Mouse (Mus musculus): ENCODE results near the gene Crip1. TPM values are rescaled to one million over a fixed set of nuclear protein-coding genes. Genes with fewer than 3 reads are reported as not detected.
A peak's percentile ranks its signal among the peaks of the same experiment; 100 is the strongest.

The Crip1 gene
- polyA plus RNA-seq (2017; shearing (Covaris generic)), result 1,000 to 10,000 TPM in 1 of 2 experiments, 100 to 1,000 TPM in 1; 784 to 1,045 TPM

- ATAC-seq, result peak; percentile 76
These were observed at the start of gene Crip1 for GRCm38 (mm10) chr12:113146112-113147057. TSS of gene Crip1 (plus strand) at chr12:113146316.

- no peak for ATAC-seq
These were observed 49.1 kb upstream of the Crip1 start for GRCm38 (mm10) chr12:113097040-113097439.

- peak; percentile 74 for ATAC-seq
These were observed 48.3 kb upstream of the Crip1 start, which contains the start of gene Mta1 for GRCm38 (mm10) chr12:113097749-113098281. TSS of gene Mta1 (plus strand) at chr12:113098278.

- peak; percentile 24 for ATAC-seq
These were observed 47.5 kb upstream of the Crip1 start for GRCm38 (mm10) chr12:113098530-113099151.

GRCm38 (mm10) chr12:113099470-113100237, 46.5 kb upstream of the Crip1 start:
- no peak for ATAC-seq

- no peak for ATAC-seq
These were observed 45.6 kb upstream of the Crip1 start for GRCm38 (mm10) chr12:113100448-113101076.

- ATAC-seq, result no peak
These were observed 44.7 kb upstream of the Crip1 start for GRCm38 (mm10) chr12:113101251-113101960.

- peak; percentile 63 for ATAC-seq
These were observed 43.7 kb upstream of the Crip1 start for GRCm38 (mm10) chr12:113102461-113102860.

- no peak for ATAC-seq
These were observed 42.2 kb upstream of the Crip1 start for GRCm38 (mm10) chr12:113103846-113104451.

GRCm38 (mm10) chr12:113106386-113106785, 39.7 kb upstream of the Crip1 start:
- ATAC-seq, result no peak

- ATAC-seq, result peak; percentile 32
These were observed 38.5 kb upstream of the Crip1 start for GRCm38 (mm10) chr12:113107431-113108124.

- no peak for ATAC-seq
These were observed 37.4 kb upstream of the Crip1 start for GRCm38 (mm10) chr12:113108528-113109283.

- ATAC-seq, result no peak
These were observed 36.3 kb upstream of the Crip1 start for GRCm38 (mm10) chr12:113109801-113110200.

GRCm38 (mm10) chr12:113114141-113114540, 32.0 kb upstream of the Crip1 start:
- no peak for ATAC-seq

- no peak for ATAC-seq
These were observed 31.1 kb upstream of the Crip1 start for GRCm38 (mm10) chr12:113114856-113115538.

GRCm38 (mm10) chr12:113119516-113120410, 26.4 kb upstream of the Crip1 start:
- ATAC-seq, result peak; percentile 83

- ATAC-seq, result no peak
These were observed 21.4 kb upstream of the Crip1 start for GRCm38 (mm10) chr12:113124726-113125125.

GRCm38 (mm10) chr12:113130732-113131131, 15.4 kb upstream of the Crip1 start:
- ATAC-seq, result no peak

All from CD4-positive, CD25-positive, alpha-beta regulatory T cell, adult 4 months (primary cell).